Mouse (Mus musculus) olfactory bulb, adult 2 months (tissue): ENCODE measurements at regions not wholly inside any gene's neighbourhood (a gene's known extent, or its start where the extent isn't known, plus 50 kb on each side); places are given as distances from the start of the nearest gene placed in this dataset.

Experiments used
- CTCF ChIP-seq: fragments of 200-500 bp; IDR thresholded peaks from 2 replicates; pipeline ENCODE4 v1.5.1; 2012; ENCODE audit warnings: low read depth, mild to moderate bottlenecking, low read length, moderate library complexity; ENCODE audit not compliant: insufficient read depth
- POLR2A ChIP-seq: fragments of 200-500 bp; IDR thresholded peaks from 2 replicates; pipeline ENCODE4 v1.6.1; 2012; ENCODE audit warnings: mild to moderate bottlenecking, low read depth, low read length, moderate library complexity; ENCODE audit not compliant: insufficient read depth

DNA sequence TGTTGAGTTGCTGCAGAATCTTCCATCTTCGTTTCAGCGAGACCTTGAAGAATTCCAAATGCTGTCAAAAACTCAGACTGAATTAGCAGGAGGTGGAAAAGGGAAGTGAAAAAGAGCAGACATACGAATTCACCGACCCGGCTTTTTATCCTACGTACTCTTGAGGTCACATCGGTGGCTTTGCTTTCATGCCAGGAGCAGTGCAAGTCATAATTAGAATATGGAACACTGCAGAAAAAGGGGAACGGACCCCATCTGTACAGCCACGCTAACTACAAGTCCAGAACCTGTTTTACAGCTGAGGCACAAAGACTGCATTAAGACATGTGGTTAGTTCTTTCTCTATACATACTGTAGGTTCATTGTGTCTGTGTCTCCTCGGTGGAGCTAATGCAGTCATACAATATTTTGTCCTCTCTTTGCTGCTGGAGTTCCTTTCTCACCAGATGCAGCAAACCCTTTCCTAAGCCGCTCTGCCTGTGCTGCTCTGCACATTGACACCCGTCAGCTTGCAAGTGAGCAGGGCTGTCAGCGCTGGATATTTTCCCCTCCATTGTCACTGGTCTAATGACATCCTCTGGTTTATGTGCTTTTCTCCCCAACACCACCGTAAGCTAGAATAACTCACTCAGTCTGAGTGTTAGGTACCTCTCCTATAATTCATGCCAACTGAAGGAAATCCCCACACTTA lies 276.9 kb upstream of the Meox2 start:
- TF ChIP-seq POLR2A, result no peak
- TF ChIP-seq CTCF, result no peak
